Mouse (Mus musculus): ENCODE measurements around the gene Zfp13. TPM values are rescaled to one million over a fixed set of nuclear protein-coding genes. Genes with fewer than 3 reads are reported as not detected.

The Zfp13 gene
- polyA plus RNA-seq, 1 experiment from 2014 or later: 28.2 TPM

GRCm38 (mm10) chr17:23546333-23546701 lies 53.0 kb downstream of the Zfp13 start:
- peaks cover 22% of the 10 kb centered on the region for H3K4me1 ChIP-seq (replicated peaks)
- H3K9me3 ChIP-seq: no peaks in the 10 kb centered on the region
- ATAC-seq (ENCODE audit: low FRiP score): no peak; the same call in 1 of the 2 replicates
- H3K27me3 ChIP-seq: peaks cover 11% of the 10 kb centered on the region
- H3K4me3 ChIP-seq: peak overlapping the region; percentile 60
- 2% methylated on average over 20 of the region's 20 CpGs for WGBS
- peak overlapping the region; percentile 73 for H3K9ac ChIP-seq
- H3K36me3 ChIP-seq: no peaks in the 10 kb centered on the region
- peak overlapping the region; percentile 58; the same call in 1 of the 2 replicates for H3K27ac ChIP-seq
- H3K4me2 ChIP-seq: peak overlapping the region; percentile 58

DNA sequence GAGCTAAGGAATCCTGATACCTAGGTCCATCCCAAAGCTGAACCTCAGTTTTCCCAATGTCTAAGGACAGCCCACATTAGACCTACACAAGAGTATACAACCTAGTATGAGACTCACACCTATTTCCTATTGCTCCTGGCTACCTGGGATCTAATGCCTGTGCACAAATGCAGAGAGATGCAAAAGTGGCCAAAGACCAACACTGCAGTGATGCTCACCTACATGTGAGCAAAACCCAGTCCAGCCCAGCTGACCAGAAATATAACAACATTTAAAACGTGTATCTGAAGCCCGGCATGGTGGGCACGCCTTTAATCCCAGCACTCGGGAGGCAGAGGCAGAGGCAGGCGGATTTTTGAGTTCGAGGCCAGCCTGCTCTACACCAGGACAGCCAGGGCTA lies 53.4 kb downstream of the Zfp13 start:
- H3K36me3 ChIP-seq: no peaks in the 10 kb centered on the region
- H3K27ac ChIP-seq: no peak overlapping the region
- no peak for ATAC-seq (ENCODE audit: low FRiP score)
- peak overlapping the region; percentile 58 for H3K4me2 ChIP-seq
- H3K9ac ChIP-seq: no peak overlapping the region
- H3K4me3 ChIP-seq: peak overlapping the region; percentile 60; the same call in 1 of the 2 replicates
- WGBS: 8% methylated on average over 6 of the region's 6 CpGs
- H3K9me3 ChIP-seq: no peaks in the 10 kb centered on the region
- H3K4me1 ChIP-seq (replicated peaks): peaks cover 18% of the 10 kb centered on the region
- peaks cover 16% of the 10 kb centered on the region for H3K27me3 ChIP-seq

DNA sequence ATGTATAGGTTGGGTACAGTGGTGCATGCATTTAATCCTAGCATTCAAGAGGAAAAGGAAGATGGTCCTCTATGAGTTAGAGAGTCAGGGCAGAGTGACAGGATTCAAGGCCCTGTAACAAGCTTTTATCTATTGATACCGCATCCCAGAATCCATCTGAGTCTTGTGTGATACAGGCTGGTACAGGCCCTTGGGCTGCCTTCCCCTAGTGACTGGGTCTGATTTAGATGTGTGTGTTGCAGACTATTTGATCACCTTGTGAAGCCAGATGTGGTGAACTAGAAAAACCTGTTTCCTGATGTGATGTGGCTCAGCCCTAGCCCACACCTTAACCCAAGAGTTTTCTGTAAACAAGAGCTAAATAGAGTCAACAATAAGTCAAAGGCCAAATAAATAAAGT lies 54.5 kb downstream of the Zfp13 start:
- Histone ChIP-seq H3K27me3 (peaks cover 27% of the 10 kb centered on the region), H3K27ac (no peak overlapping the region), H3K36me3 (no peaks in the 10 kb centered on the region), H3K4me2 (no peak overlapping the region), H3K4me3 (no peak overlapping the region), H3K4me1 (replicated peaks) (peaks cover 18% of the 10 kb centered on the region), H3K9me3 (no peaks in the 10 kb centered on the region), H3K9ac (no peak overlapping the region)
- 97% methylated on average over 1 of the region's 1 CpGs for WGBS
- ATAC-seq (ENCODE audit: low FRiP score): no peak

- no peaks in the 10 kb centered on the region for H3K36me3 ChIP-seq
- WGBS: 77% methylated on average over 4 of the region's 4 CpGs
Measured at GRCm38 (mm10) chr17:23543983-23544382, 55.3 kb downstream of the Zfp13 start.

GRCm38 (mm10) chr17:23543325-23543724 lies 56.0 kb downstream of the Zfp13 start:
- H3K4me2 ChIP-seq: no peak overlapping the region
- no peak overlapping the region for H3K9ac ChIP-seq
- WGBS: 64% methylated on average over 5 of the region's 5 CpGs
- ATAC-seq (ENCODE audit: low FRiP score): no peak
- peaks cover 11% of the 10 kb centered on the region for H3K4me1 ChIP-seq (replicated peaks)
- H3K4me3 ChIP-seq: no peak overlapping the region
- H3K27ac ChIP-seq: no peak overlapping the region
- H3K9me3 ChIP-seq: no peaks in the 10 kb centered on the region
- H3K36me3 ChIP-seq: no peaks in the 10 kb centered on the region
- peaks cover 41% of the 10 kb centered on the region for H3K27me3 ChIP-seq

More at GRCm38 (mm10) chr17:23543983-23544382, 55.3 kb downstream of the Zfp13 start:
- Histone ChIP-seq H3K4me1 (replicated peaks) (peaks cover 11% of the 10 kb centered on the region), H3K9me3 (no peaks in the 10 kb centered on the region), H3K9ac (no peak overlapping the region), H3K27me3 (peaks cover 34% of the 10 kb centered on the region), H3K4me2 (no peak overlapping the region), H3K27ac (no peak overlapping the region), H3K4me3 (no peak overlapping the region)
- no peak for ATAC-seq (ENCODE audit: low FRiP score)

GRCm38 (mm10) chr17:23542835-23543234 lies 56.5 kb downstream of the Zfp13 start:
- peaks cover 46% of the 10 kb centered on the region for H3K27me3 ChIP-seq
- H3K9ac ChIP-seq: no peak overlapping the region
- no peaks in the 10 kb centered on the region for H3K36me3 ChIP-seq
- no peak overlapping the region for H3K27ac ChIP-seq
- H3K4me3 ChIP-seq: no peak overlapping the region
- H3K9me3 ChIP-seq: no peaks in the 10 kb centered on the region
- H3K4me2 ChIP-seq: no peak overlapping the region
- ATAC-seq (ENCODE audit: low FRiP score): no peak
- WGBS: 57% methylated on average over 4 of the region's 4 CpGs
- H3K4me1 ChIP-seq (replicated peaks): peaks cover 16% of the 10 kb centered on the region

DNA sequence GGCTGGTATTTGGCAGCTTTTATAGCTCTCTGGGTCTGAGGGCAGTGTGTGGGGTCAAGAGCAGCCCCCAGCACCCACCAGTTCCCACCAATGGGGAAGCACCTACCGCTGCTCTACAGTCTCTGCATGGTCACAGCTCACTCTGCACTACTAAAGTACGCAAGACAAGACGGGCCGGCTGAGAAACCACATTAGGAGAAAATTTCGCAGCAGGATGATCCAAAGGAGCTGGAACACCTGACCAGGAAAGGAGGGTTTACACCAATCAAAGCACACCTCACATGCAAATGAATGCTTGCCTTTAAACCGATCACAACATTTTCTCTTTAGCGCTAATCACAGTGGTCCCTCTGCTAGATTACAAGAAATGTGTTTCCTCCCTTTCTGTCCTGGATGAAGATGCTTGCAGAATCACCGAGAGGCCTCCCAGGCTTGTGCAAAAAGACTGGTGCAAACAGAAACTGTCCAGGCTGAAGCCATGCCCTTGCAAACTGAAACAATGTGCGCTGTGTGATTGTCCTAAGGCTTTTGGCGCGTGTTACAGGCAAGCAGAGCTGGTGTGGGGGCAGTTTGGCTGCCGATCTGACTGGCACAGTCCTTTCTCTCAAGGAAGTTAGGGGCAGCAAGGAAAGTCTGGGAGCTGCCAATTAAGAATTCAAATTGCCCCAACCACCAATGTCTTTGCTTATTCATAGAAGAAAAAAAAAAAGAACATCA lies 57.1 kb downstream of the Zfp13 start:
- H3K9ac ChIP-seq: peak overlapping the region; percentile 16

GRCm38 (mm10) chr17:23540605-23541475 lies 58.4 kb downstream of the Zfp13 start:
- Histone ChIP-seq H3K27ac (no peak overlapping the region), H3K4me3 (no peak overlapping the region), H3K9ac (no peak overlapping the region), H3K4me1 (replicated peaks) (peaks cover 20% of the 10 kb centered on the region), H3K36me3 (no peaks in the 10 kb centered on the region), H3K4me2 (no peak overlapping the region), H3K9me3 (no peaks in the 10 kb centered on the region), H3K27me3 (peaks cover 57% of the 10 kb centered on the region)
- 13% methylated on average over 31 of the region's 31 CpGs for WGBS
- ATAC-seq (ENCODE audit: low FRiP score): no peak

More for the DNA sequence above, 57.1 kb downstream of the Zfp13 start:
- 14% methylated on average over 12 of the region's 12 CpGs for WGBS
- no peak for ATAC-seq (ENCODE audit: low FRiP score)
- peak overlapping the region; percentile 44 for H3K4me2 ChIP-seq
- H3K4me3 ChIP-seq: peak overlapping the region; percentile 7; the same call in 1 of the 2 replicates
- no peaks in the 10 kb centered on the region for H3K36me3 ChIP-seq
- peaks cover 20% of the 10 kb centered on the region for H3K4me1 ChIP-seq (replicated peaks)
- H3K27me3 ChIP-seq: peaks cover 53% of the 10 kb centered on the region
- H3K9me3 ChIP-seq: no peaks in the 10 kb centered on the region
- no peak overlapping the region for H3K27ac ChIP-seq

DNA sequence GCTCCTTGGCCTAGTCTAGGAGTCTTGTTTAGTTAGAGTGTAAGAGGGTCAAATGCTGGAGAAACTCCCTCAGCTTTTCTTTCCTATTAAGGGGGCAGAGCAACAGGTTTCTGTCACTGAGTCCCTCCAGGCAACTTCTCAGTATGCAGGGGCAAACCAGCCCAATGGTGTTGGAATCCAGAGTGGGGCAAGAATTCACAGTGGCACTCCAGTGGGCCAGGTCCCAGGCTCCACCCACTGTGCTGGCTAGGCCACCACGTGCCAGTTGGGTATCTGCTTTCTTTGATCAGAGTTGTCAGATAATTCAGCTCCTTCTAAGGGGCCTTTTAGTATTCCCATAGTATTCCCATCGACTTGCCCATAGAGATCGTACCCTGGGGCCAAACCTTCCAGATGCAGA lies 59.2 kb downstream of the Zfp13 start:
- H3K4me1 ChIP-seq (replicated peaks): peaks cover 20% of the 10 kb centered on the region
- no peak overlapping the region for H3K9ac ChIP-seq
- no peak overlapping the region for H3K4me3 ChIP-seq
- H3K4me2 ChIP-seq: no peak overlapping the region
- H3K27me3 ChIP-seq: peaks cover 58% of the 10 kb centered on the region
- ATAC-seq (ENCODE audit: low FRiP score): no peak
- WGBS: 49% methylated on average over 3 of the region's 3 CpGs
- H3K27ac ChIP-seq: no peak overlapping the region
- no peaks in the 10 kb centered on the region for H3K36me3 ChIP-seq
- no peaks in the 10 kb centered on the region for H3K9me3 ChIP-seq

- H3K27me3 ChIP-seq: peaks cover 63% of the 10 kb centered on the region
- H3K9ac ChIP-seq: no peak overlapping the region
- no peak for ATAC-seq (ENCODE audit: low FRiP score)
- peaks cover 20% of the 10 kb centered on the region for H3K4me1 ChIP-seq (replicated peaks)
- H3K27ac ChIP-seq: no peak overlapping the region
- H3K36me3 ChIP-seq: no peaks in the 10 kb centered on the region
- WGBS: 90% methylated on average over 5 of the region's 5 CpGs
- no peak overlapping the region for H3K4me3 ChIP-seq
- no peaks in the 10 kb centered on the region for H3K9me3 ChIP-seq
- no peak overlapping the region for H3K4me2 ChIP-seq
Measured at GRCm38 (mm10) chr17:23539608-23540007, 59.7 kb downstream of the Zfp13 start.

DNA sequence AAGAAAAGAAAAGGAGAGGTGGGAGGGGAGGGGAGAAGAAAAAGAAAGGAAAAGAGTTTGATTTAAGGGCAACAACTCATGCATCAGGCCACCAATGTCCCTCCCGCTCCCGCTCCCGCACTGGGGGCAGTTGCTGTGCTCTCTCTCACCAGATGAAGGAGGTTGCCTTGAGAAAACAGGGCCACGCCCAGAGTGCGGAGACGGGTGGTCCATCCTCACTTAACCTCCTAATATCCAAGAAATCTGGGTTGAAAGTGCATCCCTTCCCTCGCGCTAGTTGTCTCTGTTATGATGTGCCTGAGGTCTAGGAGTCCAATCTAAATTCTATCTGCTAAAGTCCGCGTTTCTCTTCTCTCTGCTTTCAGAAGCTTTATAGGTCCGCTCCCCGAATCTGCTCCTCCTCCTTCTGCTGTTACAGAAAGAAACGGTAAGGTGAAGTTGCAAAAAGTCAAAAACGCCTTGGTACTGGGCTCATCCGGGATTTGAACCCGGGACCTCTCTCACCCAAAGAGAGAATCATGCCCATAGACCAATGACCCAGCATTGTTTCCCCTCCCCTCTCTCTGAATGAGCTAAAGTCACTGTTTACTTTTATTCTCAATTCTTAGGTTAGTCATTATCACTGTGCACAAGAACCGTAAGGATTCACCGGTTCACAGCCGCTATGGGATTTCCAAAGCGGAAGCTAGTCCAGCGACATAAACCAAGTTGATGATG lies 60.8 kb downstream of the Zfp13 start:
- 0 out of 2 replicates have a peak overlapping the region, but pooled peaks have one; percentile 46 for H3K9ac ChIP-seq
- no peaks in the 10 kb centered on the region for H3K9me3 ChIP-seq
- peak overlapping the region; percentile 31 for H3K4me3 ChIP-seq
- H3K4me2 ChIP-seq: peak overlapping the region; percentile 50
- ATAC-seq (ENCODE audit: low FRiP score): no peak
- H3K27ac ChIP-seq: no peak overlapping the region
- WGBS: 9% methylated on average over 21 of the region's 21 CpGs
- H3K27me3 ChIP-seq: peaks cover 71% of the 10 kb centered on the region
- H3K36me3 ChIP-seq: no peaks in the 10 kb centered on the region
- peaks cover 20% of the 10 kb centered on the region for H3K4me1 ChIP-seq (replicated peaks)
